Mouse (Mus musculus): Measurements from ENCODE around the gene Gprc5a. TPM values are rescaled to one million over a fixed set of nuclear protein-coding genes. Genes with fewer than 3 reads are reported as not detected.

The Gprc5a gene
- total and polyA plus RNA-seq, 3 experiments, result 0.08 to 0.59 TPM; not detected in 1

- in situ Hi-C loops (cut with MboI; ENCODE audit: low pct_ligation_motif_present, low pct_unique_long_range_greater_than_20kb, low sequenced_read_pairs), result no loop called here
Observed at GRCm38 (mm10) chr6:135041930-135042329, 23.5 kb upstream of the Gprc5a start.

GRCm38 (mm10) chr6:135047276-135047675, 18.2 kb upstream of the Gprc5a start:
- Histone ChIP-seq H3K9me3 (replicated peaks; ENCODE audit: low read length) (no peaks in the 10 kb centered on the region), H3K9ac (ENCODE audit: insufficient read depth, low read depth) (no peak overlapping the region), H3K27ac (ENCODE audit: insufficient read depth, low read depth) (no peak overlapping the region), H3K79me2 (replicated peaks; ENCODE audit: control insufficient read depth, extremely low read depth, insufficient read depth, poor library complexity, severe bottlenecking) (no peaks in the 10 kb centered on the region), H3K4me2 (ENCODE audit: insufficient read depth, low read depth, poor library complexity, severe bottlenecking) (no peak overlapping the region), H3K4me3 (replicated peaks in 1 of 3; ENCODE audit: low read depth in 2 of 3, low read length in 2 of 3, poor library complexity in 1 of 3) (no peak overlapping the region), H3K4me1 (ENCODE audit: control insufficient read depth in 1 of 2, insufficient read depth in 2 of 2) (peaks cover 13 to 16% of the 10 kb centered on the region in 2 experiments), H3K27me3 (replicated peaks) (peaks cover 2% of the 10 kb centered on the region), H3K36me3 (replicated peaks in 1 of 2; ENCODE audit: control insufficient read depth in 1 of 2, insufficient read depth in 1 of 2, low read length in 1 of 2) (no peaks in the 10 kb centered on the region)
- in situ Hi-C loops (cut with MboI; ENCODE audit: low pct_ligation_motif_present, low pct_unique_long_range_greater_than_20kb, low sequenced_read_pairs), result no loop called here
- dilution Hi-C loops (cut with MboI; ENCODE audit: extremely low pct_ligation_motif_present, extremely low pct_unique_long_range_greater_than_20kb, low sequenced_read_pairs), result no loop called here
- TF ChIP-seq MYC (IDR thresholded peaks at IDR 0.05; ENCODE audit: low read depth, low read length) (no peak), GABPA (IDR thresholded peaks at IDR 0.05; ENCODE audit: insufficient replicate concordance, low read depth, low read length) (no peak), BHLHE40 (IDR thresholded peaks at IDR 0.05; ENCODE audit: low read depth, low read length) (no peak), USF2 (conservative IDR thresholded peaks at IDR 0.05; ENCODE audit: low read depth, low read length) (no peak), MXI1 (IDR thresholded peaks at IDR 0.05; ENCODE audit: low read depth, low read length) (no peak), HCFC1 (IDR thresholded peaks at IDR 0.05; ENCODE audit: low read depth, low read length) (no peak), SMC3 (IDR thresholded peaks at IDR 0.05; ENCODE audit: low read depth, low read length) (no peak), KAT2A (IDR thresholded peaks at IDR 0.05; ENCODE audit: insufficient replicate concordance, low read length) (no peak), MEF2A (IDR thresholded peaks at IDR 0.05; ENCODE audit: borderline replicate concordance, low read depth, low read length) (no peak), CTCF (conservative IDR thresholded peaks at IDR 0.05 in 1 of 2, IDR thresholded peaks at IDR 0.05 in 1 of 2; ENCODE audit: low read depth in 2 of 2, low read length in 2 of 2) (no peak), PAX5 (IDR thresholded peaks at IDR 0.05; ENCODE audit: low read length) (no peak), EP300 (IDR thresholded peaks at IDR 0.05; ENCODE audit: low read length) (no peak), ZMIZ1 (IDR thresholded peaks at IDR 0.05; ENCODE audit: low read depth, low read length) (no peak), POLR2A (IDR thresholded peaks at IDR 0.05; ENCODE audit: low read depth, low read length) (no peak), CHD1 (IDR thresholded peaks at IDR 0.05; ENCODE audit: low read depth, low read length) (no peak), UBTF (IDR thresholded peaks at IDR 0.05; ENCODE audit: low read depth, low read length) (no peak), JUND (conservative IDR thresholded peaks at IDR 0.05; ENCODE audit: low read depth, low read length) (no peak), USF1 (IDR thresholded peaks at IDR 0.05; ENCODE audit: low read depth, low read length) (no peak), JUN (IDR thresholded peaks at IDR 0.05; ENCODE audit: insufficient read depth, low read depth, low read length) (no peak), NELFE (IDR thresholded peaks at IDR 0.05; ENCODE audit: low read depth, low read length) (no peak)
- no peak for DNase-seq (ENCODE audit: extremely low read depth)

More at GRCm38 (mm10) chr6:135041930-135042329, 23.5 kb upstream of the Gprc5a start:
- DNase-seq (ENCODE audit: extremely low read depth), result no peak
- H3K4me1 ChIP-seq (ENCODE audit: control insufficient read depth in 1 of 2, insufficient read depth in 2 of 2), result peaks cover 13 to 16% of the 10 kb centered on the region in 2 experiments
- no peak overlapping the region for H3K4me3 ChIP-seq (replicated peaks in 1 of 3; ENCODE audit: low read depth in 2 of 3, low read length in 2 of 3, poor library complexity in 1 of 3)
- H3K36me3 ChIP-seq (replicated peaks in 1 of 2; ENCODE audit: control insufficient read depth in 1 of 2, insufficient read depth in 1 of 2, low read length in 1 of 2), result no peaks in the 10 kb centered on the region
- no peaks in the 10 kb centered on the region for H3K9me3 ChIP-seq (replicated peaks; ENCODE audit: low read length)
- no peak overlapping the region for H3K4me2 ChIP-seq (ENCODE audit: insufficient read depth, low read depth, poor library complexity, severe bottlenecking)
- H3K79me2 ChIP-seq (replicated peaks; ENCODE audit: control insufficient read depth, extremely low read depth, insufficient read depth, poor library complexity, severe bottlenecking), result no peaks in the 10 kb centered on the region
- no peak overlapping the region for H3K27ac ChIP-seq (ENCODE audit: insufficient read depth, low read depth)
- H3K9ac ChIP-seq (ENCODE audit: insufficient read depth, low read depth), result no peak overlapping the region
- dilution Hi-C loops (cut with MboI; ENCODE audit: extremely low pct_ligation_motif_present, extremely low pct_unique_long_range_greater_than_20kb, low sequenced_read_pairs), result no loop called here
- H3K27me3 ChIP-seq (replicated peaks), result no peaks in the 10 kb centered on the region
- TF ChIP-seq MEF2A (IDR thresholded peaks at IDR 0.05; ENCODE audit: borderline replicate concordance, low read depth, low read length) (no peak), USF2 (conservative IDR thresholded peaks at IDR 0.05; ENCODE audit: low read depth, low read length) (no peak), ETS1 (conservative IDR thresholded peaks at IDR 0.05; ENCODE audit: low read depth, low read length) (no peak), CTCF (conservative IDR thresholded peaks at IDR 0.05 in 1 of 2, IDR thresholded peaks at IDR 0.05 in 1 of 2; ENCODE audit: low read depth in 2 of 2, low read length in 2 of 2) (no peak), ELF1 (IDR thresholded peaks at IDR 0.05; ENCODE audit: low read depth, low read length) (no peak), RCOR1 (conservative IDR thresholded peaks at IDR 0.05; ENCODE audit: low read depth, low read length) (no peak), POLR2AphosphoS2 (IDR thresholded peaks at IDR 0.05; ENCODE audit: low read depth, low read length) (no peak), SMC3 (IDR thresholded peaks at IDR 0.05; ENCODE audit: low read depth, low read length) (no peak), ZKSCAN1 (IDR thresholded peaks at IDR 0.05; ENCODE audit: borderline replicate concordance, low read depth, low read length) (no peak), KAT2A (IDR thresholded peaks at IDR 0.05; ENCODE audit: insufficient replicate concordance, low read length) (no peak), MXI1 (IDR thresholded peaks at IDR 0.05; ENCODE audit: low read depth, low read length) (no peak), GABPA (IDR thresholded peaks at IDR 0.05; ENCODE audit: insufficient replicate concordance, low read depth, low read length) (no peak), JUND (conservative IDR thresholded peaks at IDR 0.05; ENCODE audit: low read depth, low read length) (no peak), NRF1 (IDR thresholded peaks at IDR 0.05; ENCODE audit: low read depth, low read length) (no peak)
